In genomic region chr5:75377311-75378300, GRCm38 (mm10) we compare ENCODE assay signal across 9 mouse cellular contexts.
DNase-seq lines count a peak whose midpoint lies in the region; TF ChIP-seq lines count a peak whose summit lies in the region.
"Had no signal": no experiment of that assay in that cellular context is flagged by ENCODE, and none has a peak within 500 bp of the region (broad histone marks: within the 10 kb centered on the region; RNA-seq: fewer than 3 reads in every experiment).

No protein-coding gene starts in this region.

- no peak for DNase-seq in heart, embryonic 10.5 days (ENCODE audit: low spot score)
- no peak for DNase-seq in heart, adult 8-10 months (ENCODE audit: low spot score)
- peak; percentile 31 for DNase-seq in brain, embryonic 14.5 days (ENCODE audit: low read depth)
- DNase-seq in kidney, postnatal 14 days, result peak; percentile 32
- DNase-seq in lung, postnatal 4 days, result peak; percentile 32 to 75
- DNase-seq in layer of hippocampus, adult 18-20 months (ENCODE audit: low spot score in 2 of 2), result no peak
- DNase-seq in gastrocnemius, postnatal 36 days, result no peak
- no peak for DNase-seq in layer of hippocampus, adult 9-11 months

- TF ChIP-seq POLR2A in brain, embryonic 14.5 days (IDR thresholded peaks at IDR 0.05; ENCODE audit: borderline replicate concordance, extremely low read depth, insufficient read depth, insufficient read length, poor library complexity, severe bottlenecking), result no peak

- WGBS in heart, embryonic 10.5 days, result 38% methylated on average over 19 of the region's 19 CpGs

- H3K36me3 ChIP-seq in heart, embryonic 10.5 days, result no peaks in the 10 kb centered on the region

- peaks cover 19% of the 10 kb centered on the region for H3K4me1 ChIP-seq in heart, embryonic 10.5 days
- H3K4me1 ChIP-seq: megakaryocyte, embryonic 14.5 days had no signal

- 0 out of 2 replicates have a peak, but pooled peaks cover 3% of the 10 kb centered on the region for H3K27me3 ChIP-seq in heart, embryonic 10.5 days (ENCODE audit: insufficient read depth, poor library complexity, severe bottlenecking)
- H3K27me3 ChIP-seq: megakaryocyte, embryonic 14.5 days had no signal

- H3K9me3 ChIP-seq in heart, embryonic 10.5 days, result no peaks in the 10 kb centered on the region

- H3K4me3 ChIP-seq in heart, embryonic 10.5 days, result no peak overlapping the region
- H3K4me3 ChIP-seq: megakaryocyte, embryonic 14.5 days had no signal

- H3K27ac ChIP-seq in heart, embryonic 10.5 days, result peak overlapping the region; percentile 67; the same call in 1 of the 2 replicates

- no peak for TF ChIP-seq CTCF in brain, embryonic 14.5 days (IDR thresholded peaks at IDR 0.05; ENCODE audit: borderline replicate concordance, extremely low read depth, insufficient read depth, insufficient read length)

- intact Hi-C loops in gastrocnemius, postnatal 36 days (cut with DNase I), result no loop called here

Comparison
In these comparisons a context has a peak if more than half of its experiments do, and no peak if none do; other contexts are left out.
1. DNase-seq: peak in brain, embryonic 14.5 days (single experiment), kidney, postnatal 14 days (single experiment) and lung, postnatal 4 days (2 of 2); none in heart, embryonic 10.5 days (single experiment), heart, adult 8-10 months (single experiment), layer of hippocampus, adult 18-20 months (0 of 2), gastrocnemius, postnatal 36 days (0 of 2) and layer of hippocampus, adult 9-11 months (single experiment).